Mouse (Mus musculus) brain, embryonic 14.5 days (tissue): Measurements from ENCODE around the gene Ywhae. TPM values are rescaled to one million over a fixed set of nuclear protein-coding genes. Genes with fewer than 3 reads are reported as not detected.
A peak's percentile ranks its signal among the peaks of the same experiment; 100 is the strongest.

Experiments
- DNase-seq: peaks from one replicate; pipeline ENCODE4 v3.0.0-alpha.2; 2011; ENCODE audit warnings: low read depth
- CTCF ChIP-seq: fragments of 200-500 bp; IDR thresholded peaks from 2 replicates; pipeline ENCODE4 v1.5.1; 2012; ENCODE audit warnings: inconsistent platforms, mild to moderate bottlenecking, moderate library complexity, borderline replicate concordance; ENCODE audit not compliant: insufficient read depth, insufficient read length; ENCODE audit errors: extremely low read depth
- POLR2A ChIP-seq: fragments of 200-500 bp; IDR thresholded peaks from 2 replicates; pipeline ENCODE4 v1.6.1; 2012; ENCODE audit warnings: mild to moderate bottlenecking, inconsistent platforms, borderline replicate concordance; ENCODE audit not compliant: poor library complexity, insufficient read depth, insufficient read length, severe bottlenecking; ENCODE audit errors: extremely low read depth
- polyA plus RNA-seq: library from polyadenylated mRNA; depleted of rRNA; stranded (reverse); fragments of >200 nt; gene quantifications from 2 replicates; pipeline ENCODE4 v1.2.3, GENCODE M21; 2012

Ywhae gene
- polyA plus RNA-seq, 1 experiment, result 1,239 TPM

DNA sequence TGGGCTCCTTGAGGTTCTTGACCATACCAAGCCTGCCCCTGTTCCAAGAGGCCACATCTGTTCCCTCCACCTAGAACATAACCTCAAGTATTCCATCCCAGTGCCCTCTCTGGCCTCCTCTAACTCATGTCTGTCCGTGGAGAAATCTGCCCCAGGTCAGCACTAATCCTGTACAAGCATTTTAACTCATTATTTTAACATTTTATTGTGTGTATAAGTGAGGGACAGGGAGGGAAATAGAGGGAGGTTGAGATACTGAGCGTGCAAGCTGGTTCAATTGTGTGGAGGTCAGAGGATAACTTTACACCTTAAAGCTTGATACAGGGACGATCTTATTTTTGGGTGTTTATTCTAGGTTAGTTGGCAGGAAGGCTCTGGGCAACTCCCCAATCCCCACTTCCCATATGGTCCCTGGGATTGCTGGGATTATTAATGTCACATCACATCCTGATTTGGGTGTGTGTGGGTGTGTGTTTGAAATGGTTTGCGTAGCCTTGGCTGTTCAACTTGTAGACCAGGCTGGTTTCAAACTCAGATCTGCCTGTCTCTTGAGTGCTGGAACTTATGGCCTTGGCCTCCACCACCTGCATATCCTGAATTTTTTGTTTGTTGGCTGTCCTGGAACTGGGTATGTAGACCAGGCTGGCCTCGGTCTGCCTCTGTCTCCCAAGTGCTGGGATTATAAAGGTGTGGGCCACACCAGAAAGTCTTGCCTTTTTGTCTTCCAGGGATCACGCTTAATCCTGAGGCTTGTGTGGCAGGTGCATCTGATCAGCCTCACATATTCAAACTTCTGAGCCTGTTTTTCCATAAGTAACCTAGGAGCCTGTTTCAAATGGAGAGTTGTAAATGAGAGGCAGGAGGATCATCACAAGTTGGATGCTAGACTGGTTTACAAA, 35.7 kb downstream of the Ywhae start:
- DNase-seq, result no peak
- TF ChIP-seq CTCF (no peak), POLR2A (no peak)

DNA sequence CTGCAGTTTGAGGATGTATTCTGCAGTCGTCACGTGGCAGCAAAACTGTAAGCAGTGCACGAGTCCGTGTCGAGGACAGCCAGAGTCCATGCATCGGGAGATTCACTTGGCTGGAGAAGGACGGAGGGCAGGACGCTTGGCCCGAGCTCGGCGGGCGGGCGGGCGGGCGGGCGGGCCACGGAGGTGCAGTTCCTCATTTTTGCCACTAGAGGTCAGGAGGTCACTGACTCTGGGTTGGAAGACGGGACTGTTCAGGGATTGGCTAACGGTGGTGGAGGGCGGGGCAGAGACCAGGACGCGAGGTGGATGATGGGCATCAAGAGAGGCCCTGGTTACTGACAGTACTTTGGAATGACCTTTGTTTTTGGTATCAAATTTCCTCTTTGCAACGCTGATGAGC, 36.5 kb downstream of the Ywhae start:
- DNase-seq, result peak; percentile 88
- TF ChIP-seq POLR2A, result no peak
- TF ChIP-seq CTCF, result peak; percentile 67

DNA sequence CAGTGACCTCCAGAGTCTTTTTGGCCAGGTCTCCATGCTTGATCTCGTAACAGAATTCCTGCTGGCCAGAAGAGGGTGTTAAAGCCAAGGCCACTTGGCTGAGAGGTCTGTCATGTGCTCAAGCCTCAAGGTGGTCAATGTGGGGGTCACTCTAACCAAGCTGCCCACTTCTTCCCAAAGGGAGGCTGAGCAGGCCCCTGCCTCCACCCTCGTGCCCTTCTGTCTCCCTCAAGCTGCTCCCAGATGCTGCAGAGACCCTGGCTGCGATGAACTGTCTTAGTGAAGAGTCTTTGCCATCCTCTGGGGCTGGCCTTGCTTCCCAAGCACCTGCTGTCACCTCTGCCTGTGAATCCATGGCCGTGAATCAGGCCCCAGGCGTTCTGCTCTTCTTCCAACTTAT, 39.9 kb downstream of the Ywhae start:
- no peak for DNase-seq
- TF ChIP-seq CTCF (no peak), POLR2A (no peak)

DNA sequence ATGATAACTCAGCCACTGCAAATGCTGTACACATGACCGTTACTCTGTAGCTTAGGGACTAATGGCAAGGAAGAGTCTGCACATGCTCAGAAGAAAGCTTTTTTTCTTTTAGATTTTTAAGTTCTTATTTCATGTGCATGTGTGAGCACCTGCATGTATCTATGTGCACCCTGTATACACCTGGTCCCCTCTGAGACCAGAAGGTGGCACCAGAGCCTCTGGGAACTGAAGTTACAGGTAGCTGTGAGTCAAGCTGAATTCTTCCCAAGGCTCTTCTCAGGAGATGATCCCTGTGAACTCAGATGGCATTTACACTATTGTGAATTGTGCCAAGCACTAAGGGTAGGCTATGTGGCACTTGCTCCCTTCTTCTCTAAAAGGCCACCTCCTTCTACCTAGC, 43.2 kb downstream of the Ywhae start:
- TF ChIP-seq CTCF, result peak; percentile 14; the same call in 1 of the 2 replicates
- no peak for TF ChIP-seq POLR2A
- DNase-seq, result no peak

DNA sequence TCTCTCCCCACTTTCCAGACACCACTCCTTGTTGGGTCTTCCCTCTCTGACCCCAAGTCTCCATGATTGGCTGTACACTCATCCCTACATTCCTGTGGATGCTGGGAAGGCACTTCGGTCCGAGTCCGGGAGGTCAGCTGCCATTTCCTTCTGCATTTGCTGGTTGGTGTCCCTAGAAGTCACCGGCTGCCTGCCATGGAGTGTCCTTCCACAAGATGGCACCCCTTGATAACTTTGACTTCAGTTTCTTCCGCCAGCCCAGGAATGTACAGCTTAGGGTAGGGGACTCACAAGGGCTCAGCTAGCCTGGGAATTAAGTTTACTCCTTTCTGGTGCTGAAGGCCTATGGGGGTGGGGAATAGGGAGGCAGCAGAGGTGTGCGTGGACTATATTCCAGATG, 49.2 kb downstream of the Ywhae start:
- peak; percentile 80 for DNase-seq
- TF ChIP-seq POLR2A (no peak), CTCF (peak; percentile 92)

DNA sequence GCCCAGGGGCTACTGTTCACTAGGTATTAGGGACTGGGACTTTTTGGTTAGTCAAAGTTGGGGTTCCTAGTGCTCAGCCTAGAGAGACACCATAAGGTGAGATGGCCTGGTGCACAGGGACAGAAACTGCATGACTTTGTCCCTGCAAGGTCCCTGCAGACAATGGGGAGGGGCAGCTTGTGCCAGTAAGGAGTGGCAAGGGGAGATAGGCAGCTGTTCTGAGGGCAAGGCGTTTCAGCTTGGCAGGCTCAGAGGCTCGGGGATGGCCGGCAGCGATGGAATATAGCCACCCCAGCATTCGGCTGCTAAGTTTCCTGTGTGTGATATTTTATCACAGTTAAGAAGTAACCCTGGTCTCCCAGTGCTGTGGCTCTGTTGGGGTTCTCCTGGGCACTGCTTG, 51.1 kb downstream of the Ywhae start:
- no peak for DNase-seq
- TF ChIP-seq CTCF (no peak), POLR2A (no peak)

DNA sequence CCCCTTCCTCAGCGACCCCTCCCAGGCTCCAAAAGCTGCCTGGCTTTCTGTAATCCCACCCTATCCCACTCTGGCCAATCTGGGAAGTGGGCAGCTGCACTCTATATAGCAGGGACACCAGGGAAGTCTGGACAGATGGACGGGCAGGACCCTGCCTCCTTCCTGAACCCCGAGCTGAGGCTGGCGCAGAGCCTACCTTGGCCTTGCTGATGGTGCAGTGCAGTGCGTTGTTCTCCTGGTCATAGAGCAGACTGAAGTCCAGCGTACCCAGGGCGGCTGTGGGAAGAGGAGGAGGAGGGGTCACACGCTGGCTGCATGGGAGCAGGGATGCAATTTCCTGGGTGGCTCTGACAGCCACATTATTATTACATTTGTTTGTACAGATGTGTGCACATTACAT, 53.2 kb downstream of the Ywhae start:
- no peak for DNase-seq
- TF ChIP-seq POLR2A, result no peak
- TF ChIP-seq CTCF, result no peak

DNA sequence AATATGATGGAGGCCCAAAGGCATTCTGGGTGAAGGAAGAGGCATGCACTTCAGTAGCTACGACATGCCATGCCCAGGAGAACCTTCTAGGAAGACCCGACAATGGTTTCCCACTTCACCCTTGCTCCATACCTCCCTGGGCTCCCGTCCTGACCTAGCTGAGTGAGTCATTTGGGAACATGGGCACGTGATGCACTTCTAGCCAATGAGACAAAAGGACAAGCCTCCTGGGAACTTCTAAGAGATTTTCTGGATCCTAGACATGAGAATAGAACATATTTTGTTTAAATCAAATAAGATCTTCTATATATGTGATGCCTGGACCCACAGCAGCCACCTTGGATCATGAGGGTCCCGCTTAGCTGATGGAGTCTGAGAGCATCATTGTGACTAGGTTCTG, 59.9 kb downstream of the Ywhae start:
- no peak for TF ChIP-seq CTCF
- no peak for TF ChIP-seq POLR2A
- DNase-seq, result no peak

DNA sequence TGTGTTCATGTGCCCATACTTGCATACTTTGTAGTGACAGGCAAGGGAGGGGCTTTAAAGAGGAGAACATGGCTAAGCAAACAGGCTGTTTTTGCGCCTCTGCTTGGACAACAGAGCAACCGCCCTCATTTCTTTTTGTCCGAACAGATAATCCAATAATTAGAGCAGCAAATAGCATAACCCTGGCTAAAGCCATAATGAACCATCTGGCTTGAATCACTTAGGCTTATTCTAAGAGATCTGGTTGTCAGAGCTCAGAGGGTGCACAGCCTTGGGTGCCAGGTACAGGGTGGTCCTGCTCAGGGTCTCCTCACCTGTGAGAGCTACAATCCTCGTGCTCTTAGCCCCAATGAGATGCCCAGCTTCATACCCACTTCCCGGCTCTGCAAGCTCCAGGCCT, 60.7 kb downstream of the Ywhae start:
- DNase-seq, result no peak
- TF ChIP-seq POLR2A (no peak), CTCF (no peak)

DNA sequence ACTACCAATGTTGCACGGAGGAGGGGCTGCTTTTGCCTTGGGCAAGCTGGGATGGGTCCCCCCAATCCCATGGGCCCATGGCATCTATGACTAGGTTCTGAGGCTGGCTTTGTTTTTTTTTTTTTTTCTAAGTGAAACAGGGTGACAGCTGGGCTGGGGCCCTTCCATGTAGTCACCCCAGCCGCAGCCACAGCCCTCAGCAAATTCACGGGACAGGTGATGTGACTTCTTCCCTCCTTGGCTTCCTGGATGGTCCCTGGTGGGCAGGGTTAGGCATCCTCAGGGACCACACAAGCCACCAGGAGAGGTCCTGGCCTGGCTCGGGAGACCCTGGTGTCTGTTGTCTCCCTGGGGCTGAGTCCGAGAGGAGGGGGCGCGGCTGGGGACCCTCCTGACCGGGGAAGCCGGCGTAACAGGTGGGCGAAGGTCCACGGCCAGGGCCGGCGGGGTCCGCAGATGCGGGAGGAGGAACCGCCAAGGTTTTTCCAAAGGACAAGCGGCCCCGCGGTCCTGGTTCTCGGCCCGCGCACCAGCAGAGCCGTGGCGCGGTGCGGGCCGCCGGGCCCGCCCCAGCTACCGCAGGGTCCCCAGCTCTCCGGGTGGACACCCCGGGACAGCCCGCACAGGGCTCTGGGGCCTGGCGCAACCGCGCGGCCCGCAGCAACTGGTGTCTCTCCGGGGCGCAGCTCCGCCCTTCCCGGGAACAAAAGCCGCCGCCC, 62.1 kb downstream of the Ywhae start:
- no peak for DNase-seq
- TF ChIP-seq CTCF (no peak), POLR2A (no peak)

DNA sequence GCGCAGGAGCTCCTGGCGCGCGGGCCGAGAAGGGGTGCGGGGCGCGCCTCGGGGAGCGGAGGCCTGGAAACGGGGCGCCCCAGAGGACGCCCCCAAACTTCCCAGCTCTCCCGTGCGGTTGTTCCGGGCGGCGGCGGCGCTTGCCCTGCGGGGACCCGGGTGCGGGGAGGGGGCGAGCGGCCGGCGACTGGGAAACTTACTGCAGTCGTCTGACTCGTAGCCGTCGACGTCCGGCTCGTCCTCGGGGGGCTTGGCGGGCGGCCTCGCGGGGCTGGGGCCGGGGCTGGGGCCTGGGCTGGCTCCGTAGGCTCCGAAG, 62.6 kb downstream of the Ywhae start:
- TF ChIP-seq CTCF (no peak), POLR2A (no peak)
- no peak for DNase-seq
